Mouse (Mus musculus) lung, embryonic 15.5 days (tissue): ENCODE results near the gene Lias. TPM values are rescaled to one million over a fixed set of nuclear protein-coding genes. Genes with fewer than 3 reads are reported as not detected.
A peak's percentile ranks its signal among the peaks of the same experiment; 100 is the strongest.

Source experiments
- ATAC-seq: fragments of 200-750 bp; cut with Nextera tagmentation; 2 replicates; pipeline ENCODE4 v1.8.0; 2017; ENCODE audit warnings: moderate number of reproducible peaks, borderline replicate concordance; ENCODE audit not compliant: low FRiP score, low TSS enrichment; ENCODE audit errors: extremely low read depth
- H3K27ac ChIP-seq: fragments of 300-500 bp; sonication (generic); 2 replicates; pipeline ENCODE4 v1.5.1; 2015; ENCODE audit warnings: moderate library complexity, mild to moderate bottlenecking, inconsistent platforms
- H3K27me3 ChIP-seq: fragments of 300-500 bp; sonication (generic); 2 replicates; pipeline ENCODE4 v1.6.1; 2015; ENCODE audit warnings: inconsistent platforms
- H3K36me3 ChIP-seq: fragments of 300-500 bp; sonication (generic); 2 replicates; pipeline ENCODE4 v1.6.1; 2015; ENCODE audit warnings: inconsistent platforms
- H3K4me1 ChIP-seq: fragments of 300-500 bp; sonication (generic); 2 replicates; pipeline ENCODE4 v1.6.1; 2015; ENCODE audit warnings: inconsistent platforms
- H3K4me2 ChIP-seq: fragments of 300-500 bp; sonication (generic); 2 replicates; pipeline ENCODE4 v1.6.1; 2015; ENCODE audit warnings: inconsistent platforms, mild to moderate bottlenecking, moderate library complexity
- H3K4me3 ChIP-seq: fragments of 300-500 bp; sonication (generic); 2 replicates; pipeline ENCODE4 v1.5.1; 2015; ENCODE audit warnings: mild to moderate bottlenecking, inconsistent platforms
- H3K9ac ChIP-seq: fragments of 300-500 bp; sonication (generic); 2 replicates; pipeline ENCODE4 v1.6.1; 2015; ENCODE audit warnings: inconsistent platforms
- H3K9me3 ChIP-seq: fragments of 300-500 bp; sonication (generic); 2 replicates; pipeline ENCODE4 v1.6.1; 2016; ENCODE audit warnings: inconsistent platforms
- WGBS: fragments of 180-500 bp; shearing (Covaris S2); methylation state at CpG from one replicate; pipeline ENCODE4 v1.1.7; 2015; 5-methylcytosine and 5-hydroxymethylcytosine counted together
- polyA plus RNA-seq: library from polyadenylated mRNA; unstranded; fragments of >200 nt; fragmentation: Nextera tagmentation; extraction: Ambion mirVana; gene quantifications from 2 replicates; pipeline ENCODE4 v1.2.1, GENCODE M21; 2015

Lias gene
- polyA plus RNA-seq, 1 experiment from 2014 or later: 57.2 TPM

- Histone ChIP-seq H3K27me3 (no peaks in the 10 kb centered on the region), H3K4me3 (no peak overlapping the region), H3K9ac (no peak overlapping the region), H3K4me2 (no peak overlapping the region), H3K4me1 (peaks cover 44% of the 10 kb centered on the region), H3K27ac (peak overlapping the region; percentile 94), H3K36me3 (no peaks in the 10 kb centered on the region), H3K9me3 (no peaks in the 10 kb centered on the region)
- peak; percentile 95 for ATAC-seq
- WGBS: 29% methylated on average over 7 of the region's 7 CpGs
Observed at GRCm38 (mm10) chr5:65457086-65457827, 66.0 kb downstream of the Lias start.

DNA sequence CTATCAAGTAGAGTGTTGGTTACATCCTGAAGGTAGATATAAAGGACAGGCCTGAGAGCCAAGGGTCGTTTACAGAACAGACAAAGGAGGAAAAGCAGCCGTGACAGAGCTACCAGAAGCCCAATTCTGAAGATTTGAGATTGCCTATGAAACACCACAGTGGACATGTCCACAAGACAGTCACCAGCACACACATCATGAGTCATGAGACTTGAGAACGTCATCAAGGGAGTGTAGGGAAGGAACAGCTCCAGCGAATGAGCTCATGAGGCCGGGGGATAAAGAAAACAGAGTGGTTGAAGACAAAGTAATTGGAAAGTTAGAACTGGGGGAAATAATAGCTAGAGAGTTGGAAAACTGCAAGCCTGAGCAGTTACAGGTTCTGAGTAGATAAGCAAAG is 66.5 kb downstream of the Lias start:
- no peak for ATAC-seq
- H3K27ac ChIP-seq: peak overlapping the region; percentile 94
- H3K9ac ChIP-seq: no peak overlapping the region
- WGBS: 43% methylated on average over 5 of the region's 5 CpGs
- H3K9me3 ChIP-seq: no peaks in the 10 kb centered on the region
- H3K27me3 ChIP-seq: no peaks in the 10 kb centered on the region
- no peak overlapping the region for H3K4me3 ChIP-seq
- H3K36me3 ChIP-seq: no peaks in the 10 kb centered on the region
- H3K4me1 ChIP-seq: peaks cover 44% of the 10 kb centered on the region
- no peak overlapping the region for H3K4me2 ChIP-seq

GRCm38 (mm10) chr5:65459454-65459853 is 68.2 kb downstream of the Lias start:
- no peak for ATAC-seq
- peaks cover 44% of the 10 kb centered on the region for H3K4me1 ChIP-seq
- no peaks in the 10 kb centered on the region for H3K36me3 ChIP-seq
- H3K27me3 ChIP-seq: no peaks in the 10 kb centered on the region
- H3K4me3 ChIP-seq: no peak overlapping the region
- no peak overlapping the region for H3K4me2 ChIP-seq
- H3K9me3 ChIP-seq: no peaks in the 10 kb centered on the region
- peak overlapping the region; percentile 15; the same call in 1 of the 2 replicates for H3K27ac ChIP-seq
- no peak overlapping the region for H3K9ac ChIP-seq
- 66% methylated on average over 3 of the region's 3 CpGs for WGBS

Other genes with a start within 250 kb of the Lias start
- gene Wdr19, start 191.8 kb upstream of the Lias start, polyA plus RNA-seq: 9.7 and 10.5 TPM in 2 replicates
- 80.3 and 84.4 TPM in 2 replicates for gene Rfc1, start 55.8 kb upstream of the Lias start, polyA plus RNA-seq
- 0.08 TPM in 1 of 2 replicates, not detected in the other for gene Klb, start 43.2 kb upstream of the Lias start, polyA plus RNA-seq
- gene Rpl9, start 53 bp upstream of the Lias start, polyA plus RNA-seq: 991 and 1,022 TPM in 2 replicates
- 140 and 146 TPM in 2 replicates for gene Ugdh, start 44.5 kb downstream of the Lias start, polyA plus RNA-seq
- gene Gm43552, start 101.3 kb downstream of the Lias start, polyA plus RNA-seq: not detected in 2 replicates
- gene Smim14, start 145.7 kb downstream of the Lias start, polyA plus RNA-seq: 99.4 and 108 TPM in 2 replicates
- gene Ube2k, start 145.7 kb downstream of the Lias start, polyA plus RNA-seq: 165 and 167 TPM in 2 replicates